Mouse (Mus musculus) adrenal gland, postnatal 14 days (tissue): Measurements from ENCODE around the gene Il22ra2. TPM values are rescaled to one million over a fixed set of nuclear protein-coding genes. Genes with fewer than 3 reads are reported as not detected.

Experiments
- DNase-seq: peaks from one replicate; pipeline ENCODE4 v3.0.0; 2021; ENCODE audit warnings: mixed read lengths
- total RNA-seq: library from RNA; stranded (reverse); gene quantifications from 2 replicates; pipeline ENCODE4 v1.2.3, GENCODE M21; 2021

Il22ra2 gene
- total RNA-seq, 1 experiment from 2014 or later: 0.19 TPM

GRCm38 (mm10) chr10:19601502-19601901, 20.3 kb upstream of the Il22ra2 start:
- peak; percentile 48 for DNase-seq

GRCm38 (mm10) chr10:19603231-19603630, 18.6 kb upstream of the Il22ra2 start:
- no peak for DNase-seq

DNA sequence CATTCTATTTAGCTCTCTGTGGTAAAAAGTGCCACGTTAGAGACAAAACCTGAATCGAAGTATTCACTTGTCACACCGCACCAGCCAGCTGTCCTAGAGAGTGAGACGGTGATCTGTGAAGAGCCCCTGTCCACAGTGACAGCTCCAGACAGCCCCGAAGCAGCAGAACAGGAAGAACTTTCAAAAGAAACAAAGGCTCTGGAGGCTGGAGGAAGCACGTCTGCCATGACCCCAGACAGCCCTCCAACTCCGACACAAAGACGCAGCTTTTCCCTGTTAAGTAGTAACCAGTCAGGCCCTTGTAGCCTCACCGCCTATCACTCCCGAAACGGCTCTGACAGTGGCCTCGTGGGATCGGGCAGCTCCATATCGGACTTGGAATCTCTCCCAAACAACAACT, 12.7 kb upstream of the Il22ra2 start:
- no peak for DNase-seq

GRCm38 (mm10) chr10:19611616-19612015, 10.2 kb upstream of the Il22ra2 start:
- DNase-seq: no peak

DNA sequence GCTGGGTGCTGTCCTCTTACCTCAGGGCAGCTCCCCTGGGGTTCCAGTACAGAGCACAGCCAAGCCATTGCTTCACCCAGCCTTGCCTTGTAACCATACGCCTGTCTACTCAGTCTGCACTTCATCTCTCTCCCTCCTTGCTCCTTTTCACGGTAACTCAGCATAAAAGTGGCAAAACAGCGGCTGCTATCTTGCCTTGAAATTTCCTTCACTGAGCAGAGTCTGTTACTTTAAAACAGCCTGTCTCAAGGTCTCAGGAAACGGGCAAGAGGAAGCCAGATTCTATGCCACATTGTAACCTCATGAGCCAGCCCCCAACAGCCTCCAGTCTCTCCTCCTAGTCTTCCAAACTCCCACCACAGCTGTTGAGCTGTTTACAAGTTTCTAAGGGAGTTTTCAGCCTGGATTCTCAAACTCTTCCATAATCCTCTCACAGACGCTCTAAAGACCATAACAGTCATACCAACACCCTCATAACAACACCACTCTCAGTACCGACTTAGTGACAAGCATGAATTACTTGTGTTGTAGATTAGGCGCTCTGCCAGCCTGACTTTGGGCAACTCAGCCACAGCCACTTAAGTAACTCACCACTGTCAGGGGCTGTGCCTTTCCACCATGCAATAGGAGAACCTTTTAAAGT, 8.6 kb upstream of the Il22ra2 start:
- DNase-seq: peak; percentile 62

DNA sequence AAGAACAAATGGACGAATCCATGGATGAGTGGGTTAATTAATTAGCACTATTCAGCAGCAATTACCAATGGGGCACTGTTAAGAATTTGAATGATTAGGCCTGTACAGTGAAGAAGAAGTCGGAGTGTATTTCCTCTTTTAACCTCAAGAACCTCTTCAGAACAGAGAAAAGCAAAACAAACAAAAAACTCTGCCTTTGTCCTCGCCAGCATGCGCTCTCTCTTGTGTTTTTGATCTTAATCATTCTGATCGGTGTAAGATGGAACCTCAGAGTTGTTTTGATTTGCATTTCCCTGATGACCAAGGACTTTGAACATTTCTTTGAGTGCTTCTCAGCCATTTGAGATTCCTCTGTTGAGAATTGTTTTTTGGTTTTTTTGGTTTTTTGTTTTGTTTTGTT, 2.1 kb upstream of the Il22ra2 start:
- DNase-seq: no peak

DNA sequence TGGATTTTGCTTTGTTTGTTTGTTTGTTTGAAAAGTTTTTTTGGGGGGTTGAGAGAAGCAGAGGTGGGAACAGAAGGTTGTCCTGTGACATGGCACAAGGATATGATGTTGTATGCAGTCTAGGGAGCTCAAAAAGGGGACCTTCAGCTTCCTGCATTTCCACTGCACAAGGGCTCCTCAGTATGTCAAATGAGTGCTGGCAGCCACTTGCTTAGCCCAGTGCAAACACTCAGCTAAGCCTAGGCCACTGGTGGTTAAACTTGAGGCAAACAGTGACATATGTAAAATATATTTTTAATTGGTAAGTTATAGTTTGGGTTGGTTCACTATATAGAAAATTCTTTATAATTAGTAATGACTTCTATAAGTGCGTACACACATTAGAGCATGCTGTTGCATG, 2.8 kb downstream of the Il22ra2 start:
- no peak for DNase-seq

GRCm38 (mm10) chr10:19627342-19627741, 5.5 kb downstream of the Il22ra2 start:
- DNase-seq: no peak

DNA sequence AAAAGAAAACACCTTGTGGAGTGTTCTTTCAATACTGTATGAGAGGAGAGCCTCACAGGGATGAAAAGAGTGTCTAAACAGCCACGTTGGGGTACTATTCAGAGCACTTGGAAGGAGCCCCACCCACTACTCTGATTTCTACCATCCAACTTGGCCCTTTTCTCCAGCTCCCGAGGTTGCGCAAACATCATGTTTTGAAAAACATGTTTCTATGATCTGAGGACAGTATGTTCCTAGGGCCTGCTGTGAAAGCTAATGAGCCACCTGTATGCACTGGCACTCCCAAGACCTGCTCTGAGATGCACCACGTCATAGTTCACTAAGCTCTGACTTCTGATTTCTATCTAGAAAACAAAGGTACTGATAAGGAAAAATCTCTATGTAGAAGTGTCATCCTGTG, 6.0 kb downstream of the Il22ra2 start:
- no peak for DNase-seq

DNA sequence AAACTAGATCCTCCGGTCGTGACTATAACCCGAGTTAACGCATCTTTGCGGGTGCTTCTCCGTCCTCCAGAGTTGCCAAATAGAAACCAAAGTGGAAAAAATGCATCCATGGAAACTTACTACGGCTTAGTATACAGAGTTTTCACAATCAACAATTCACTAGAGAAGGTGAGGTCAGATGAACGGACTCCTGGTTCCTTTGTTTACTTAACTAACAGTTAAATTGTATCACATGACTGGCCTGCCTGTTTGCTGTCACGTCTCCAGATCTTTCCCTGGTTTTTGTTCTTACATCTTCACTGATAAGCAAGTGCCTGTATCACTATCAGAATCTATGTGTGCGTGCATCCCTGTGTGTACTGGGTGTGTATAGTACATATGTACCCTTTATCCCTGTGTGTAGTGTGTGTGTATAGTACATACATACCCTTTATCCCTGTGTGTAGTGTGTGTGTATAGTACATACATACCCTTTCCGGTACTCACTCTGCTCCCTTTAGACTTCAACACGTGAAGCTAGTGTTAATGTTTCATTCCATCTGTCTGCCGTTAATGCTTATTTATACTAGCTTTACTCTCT, 9.9 kb downstream of the Il22ra2 start:
- DNase-seq: no peak

DNA sequence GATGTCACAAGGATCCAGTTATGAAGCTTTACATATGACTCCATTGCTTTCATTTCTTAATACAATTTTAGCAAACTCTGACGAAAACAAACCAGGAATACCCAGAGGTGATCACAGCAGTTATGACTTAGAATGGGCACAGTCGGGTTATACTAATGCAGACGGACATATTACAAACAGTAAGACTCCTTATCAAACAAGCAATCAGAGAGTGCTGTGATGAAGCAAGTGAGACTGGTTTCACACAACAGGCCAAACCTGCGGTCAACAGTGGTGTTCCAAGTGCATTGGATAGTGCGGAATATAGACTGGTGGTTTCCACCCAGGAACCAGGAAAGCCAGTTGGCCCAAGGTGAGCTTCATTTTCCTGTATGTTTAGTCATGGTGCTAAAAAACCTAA, 17.1 kb downstream of the Il22ra2 start:
- no peak for DNase-seq

GRCm38 (mm10) chr10:19639630-19640029, 17.8 kb downstream of the Il22ra2 start:
- DNase-seq: no peak

DNA sequence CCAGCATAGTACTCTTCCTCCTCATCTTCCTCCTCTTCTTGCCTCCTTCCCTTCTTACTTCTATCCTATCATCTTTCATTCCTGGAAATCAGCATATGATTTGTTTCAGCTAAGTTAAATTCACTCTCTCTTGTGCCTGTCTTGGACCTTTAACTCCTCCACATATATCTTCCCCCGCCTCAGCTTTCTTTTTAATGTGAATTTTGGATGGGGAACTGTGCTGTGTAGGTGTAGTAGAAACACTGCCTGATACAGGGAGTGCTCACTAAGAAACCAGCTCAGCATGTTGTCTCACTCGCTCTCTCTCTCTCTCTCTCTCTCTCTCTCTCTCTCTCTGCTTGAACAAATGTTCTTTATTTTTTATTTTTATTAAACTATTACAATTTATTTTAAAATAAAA, 23.3 kb downstream of the Il22ra2 start:
- no peak for DNase-seq

DNA sequence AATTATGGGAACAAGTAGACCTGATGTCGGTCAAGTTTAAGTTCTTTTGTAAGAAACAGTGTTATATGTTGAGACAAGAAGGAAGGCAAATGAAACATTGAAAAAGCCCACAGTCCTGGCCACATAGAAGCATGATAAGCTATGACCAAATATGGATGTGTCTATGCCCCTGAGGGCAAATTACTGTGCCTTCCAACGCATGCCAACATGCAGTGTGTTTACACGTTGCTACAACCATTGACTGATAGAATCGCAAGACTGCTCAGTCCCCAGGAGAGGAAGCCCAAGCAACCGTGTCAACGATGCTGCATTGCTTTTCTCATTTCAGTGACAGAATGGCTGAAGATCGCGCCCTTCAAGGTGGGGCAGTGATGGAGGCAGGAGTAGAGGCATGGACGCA, 35.6 kb downstream of the Il22ra2 start:
- no peak for DNase-seq

- no peak for DNase-seq
Observed at GRCm38 (mm10) chr10:19659953-19660352, 38.2 kb downstream of the Il22ra2 start.

GRCm38 (mm10) chr10:19668973-19669372, 47.2 kb downstream of the Il22ra2 start:
- DNase-seq: no peak

DNA sequence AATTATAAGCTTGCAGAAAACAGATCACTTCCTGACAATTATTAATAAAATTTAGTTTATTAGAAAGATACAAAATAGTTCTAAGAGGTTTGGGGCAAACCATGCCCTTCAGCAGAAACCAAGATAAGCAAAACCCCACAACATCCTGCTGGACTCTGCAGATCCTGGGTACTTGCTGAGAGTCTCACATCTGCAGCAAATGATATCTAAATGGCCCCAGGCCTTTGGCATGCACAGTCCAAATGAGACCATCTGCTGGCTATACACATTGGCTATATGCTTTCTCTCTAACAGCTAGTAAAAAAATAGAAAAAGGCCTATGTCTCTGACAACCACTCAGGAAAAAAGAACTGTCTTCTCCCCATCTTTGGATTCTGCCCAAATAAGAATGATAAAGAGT, 50.2 kb downstream of the Il22ra2 start:
- no peak for DNase-seq

DNA sequence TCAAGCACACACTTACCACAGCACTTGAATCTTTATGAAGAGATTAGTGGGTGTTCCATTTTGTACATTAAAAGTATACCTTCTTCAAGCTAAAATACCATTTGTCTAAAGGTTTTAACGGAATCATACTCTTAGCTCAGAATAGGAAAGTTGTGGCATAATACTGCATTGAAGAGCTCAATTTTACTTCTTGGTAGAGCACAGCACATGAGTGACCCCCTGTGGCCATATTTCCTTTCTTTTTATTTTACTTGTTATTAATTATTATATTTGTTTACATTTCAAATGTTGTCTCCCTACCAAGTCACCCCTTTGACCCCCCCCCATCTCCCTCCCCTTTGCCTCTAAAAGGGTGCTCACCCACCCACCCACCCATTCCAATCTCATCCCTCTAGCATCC, 51.3 kb downstream of the Il22ra2 start:
- no peak for DNase-seq

Other genes with a start within 250 kb of the Il22ra2 start
- gene Ifngr1, start 30.0 kb upstream of the Il22ra2 start, total RNA-seq: 69.0 and 96.6 TPM in 2 replicates
- 4.0 and 4.4 TPM in 2 replicates for gene Il20ra, start 90.6 kb downstream of the Il22ra2 start, total RNA-seq
- 13.3 and 13.6 TPM in 2 replicates for gene Slc35d3, start 229.5 kb downstream of the Il22ra2 start, total RNA-seq